Mouse (Mus musculus) cerebellum, adult 2 months (tissue): ENCODE data around the gene Chst3. TPM values are rescaled to one million over a fixed set of nuclear protein-coding genes. Genes with fewer than 3 reads are reported as not detected.
"Not testable (repeated sequence)": the region's sequence is repeated elsewhere in the genome, so short reads cannot be mapped to it uniquely, and the experiment has no call there.

Source experiments
- DNase-seq, 2 experiments: peaks; one replicate each; pipeline ENCODE4 v3.0.0; 2021
- H3K27ac ChIP-seq: fragments of 200-500 bp; 2 replicates; pipeline ENCODE4 v1.5.1; 2012; ENCODE audit warnings: low read length, control low read depth, inconsistent platforms; ENCODE audit not compliant: insufficient read depth
- H3K27me3 ChIP-seq: fragments of 200-500 bp; 2 replicates; pipeline ENCODE4 v1.6.1; 2012; ENCODE audit warnings: inconsistent platforms, mild to moderate bottlenecking, low read length, moderate library complexity; ENCODE audit not compliant: control insufficient read depth, insufficient read depth
- H3K4me1 ChIP-seq: fragments of 200-500 bp; 2 replicates; pipeline ENCODE4 v1.6.1; 2011; ENCODE audit warnings: low read length; ENCODE audit not compliant: control insufficient read depth, insufficient read depth
- H3K4me3 ChIP-seq: fragments of 200-500 bp; replicated peaks from 2 replicates; pipeline ENCODE3; 2011; ENCODE audit warnings: mild to moderate bottlenecking, low read depth, low read length, control low read depth; ENCODE audit not compliant: insufficient read depth
- CTCF ChIP-seq: fragments of 200-500 bp; IDR thresholded peaks from 2 replicates; pipeline ENCODE4 v1.5.1; 2011; ENCODE audit warnings: low read depth, mild to moderate bottlenecking, control low read depth, low read length, moderate library complexity, borderline replicate concordance; ENCODE audit not compliant: insufficient read depth
- POLR2A ChIP-seq: fragments of 200-500 bp; IDR thresholded peaks from 2 replicates; pipeline ENCODE4 v1.6.1; 2011; ENCODE audit warnings: low read length, control low read depth, borderline replicate concordance; ENCODE audit not compliant: insufficient read depth
- WGBS: fragments of 180-500 bp; shearing (Covaris S2); methylation state at CpG from one replicate; pipeline ENCODE4 v1.1.7; 2018; 5-methylcytosine and 5-hydroxymethylcytosine counted together
- polyA plus RNA-seq: library from polyadenylated mRNA; depleted of rRNA; stranded (reverse); fragments of >200 nt; gene quantifications from 2 replicates; pipeline ENCODE4 v1.2.3, GENCODE M21; 2012

Chst3 gene
- polyA plus RNA-seq, 1 experiment: 2.2 TPM

- H3K4me1 ChIP-seq: no peaks in the 10 kb centered on the region
- no peaks in the 10 kb centered on the region for H3K27me3 ChIP-seq
- no peak overlapping the region for H3K27ac ChIP-seq
- no peak for TF ChIP-seq CTCF
- no peak for TF ChIP-seq POLR2A
- 91% methylated on average over 5 of the region's 5 CpGs for WGBS
- DNase-seq: no peak
- no peak overlapping the region for H3K4me3 ChIP-seq
Observed at GRCm38 (mm10) chr10:60260557-60261294, 41.7 kb upstream of the Chst3 start.

DNA sequence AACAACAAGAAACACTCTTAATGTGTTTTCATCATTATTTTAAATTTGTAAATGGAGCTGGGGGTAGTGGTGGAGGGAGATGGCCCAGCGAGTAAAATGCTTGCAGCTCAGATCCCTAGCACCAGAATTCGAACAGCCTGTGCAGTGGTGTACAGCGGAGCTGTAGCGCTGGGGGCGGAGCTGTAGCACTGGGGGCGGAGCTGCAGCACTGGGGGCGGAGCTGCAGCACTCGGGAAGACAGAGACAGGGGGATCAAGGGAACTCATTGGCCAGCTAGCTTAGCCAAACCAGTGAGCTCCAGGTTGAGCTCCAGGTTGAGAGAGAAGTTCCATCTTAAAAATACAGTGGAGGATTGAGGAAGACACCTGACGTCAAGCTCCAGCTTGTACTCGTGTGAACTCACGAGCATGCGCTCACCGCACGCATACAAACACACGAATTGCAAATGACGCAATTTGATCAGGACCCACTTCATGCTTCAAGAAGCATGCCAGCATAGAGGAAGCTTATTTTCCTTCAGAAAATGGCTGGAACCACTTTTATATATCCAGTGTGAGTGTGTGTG, 38.3 kb upstream of the Chst3 start:
- Histone ChIP-seq H3K27me3 (no peaks in the 10 kb centered on the region), H3K4me1 (no peaks in the 10 kb centered on the region), H3K4me3 (no peak overlapping the region), H3K27ac (no peak overlapping the region)
- DNase-seq: no peak
- TF ChIP-seq CTCF (no peak), POLR2A (no peak)
- 65% methylated on average over 16 of the region's 16 CpGs for WGBS

DNA sequence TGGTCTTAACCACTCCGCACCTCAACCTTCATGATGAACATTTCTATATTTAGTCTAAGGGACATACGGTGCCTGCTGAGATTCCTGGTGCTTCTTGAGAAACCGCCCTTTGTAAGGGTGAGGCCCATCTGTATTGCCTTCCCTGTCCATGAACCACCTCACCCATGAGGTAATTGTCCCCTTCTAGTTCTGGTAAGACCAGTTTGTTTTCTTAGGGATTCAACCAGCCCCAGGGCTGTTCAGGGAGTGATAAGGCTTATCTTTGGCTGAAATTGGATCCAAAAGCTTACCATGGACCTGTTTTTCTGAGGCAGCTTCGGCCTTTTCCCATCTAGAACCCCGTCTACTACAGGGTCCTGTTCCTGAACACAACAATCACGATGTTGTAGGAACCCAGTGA, 37.0 kb upstream of the Chst3 start:
- TF ChIP-seq CTCF (no peak), POLR2A (no peak)
- Histone ChIP-seq H3K27ac (no peak overlapping the region), H3K27me3 (no peaks in the 10 kb centered on the region), H3K4me1 (no peaks in the 10 kb centered on the region), H3K4me3 (no peak overlapping the region)
- DNase-seq: no peak
- WGBS: 89% methylated on average over 6 of the region's 6 CpGs

DNA sequence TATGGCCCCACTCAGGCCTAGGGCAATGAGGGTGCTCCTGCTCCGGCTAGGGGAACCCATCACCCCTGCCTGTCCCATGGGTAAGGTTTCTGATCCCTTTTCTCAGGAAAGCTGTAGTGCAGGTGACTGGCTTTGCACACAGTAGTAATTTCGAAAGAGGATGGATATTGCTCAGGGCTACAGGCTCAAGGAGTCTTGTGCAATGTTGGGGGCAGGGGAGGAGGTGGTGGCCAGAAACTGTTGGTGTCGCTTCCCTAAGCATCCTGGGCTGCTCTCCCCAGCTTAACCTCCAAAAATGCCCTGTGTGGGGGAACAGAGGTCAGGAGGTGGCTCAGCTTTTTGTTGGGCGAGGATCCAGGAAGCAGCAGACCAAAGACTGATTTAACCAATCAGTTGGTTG, 33.5 kb upstream of the Chst3 start:
- TF ChIP-seq CTCF: no peak
- TF ChIP-seq POLR2A: no peak
- no peaks in the 10 kb centered on the region for H3K4me1 ChIP-seq
- no peak for DNase-seq
- WGBS: 89% methylated on average over 4 of the region's 4 CpGs
- no peak overlapping the region for H3K27ac ChIP-seq
- no peaks in the 10 kb centered on the region for H3K27me3 ChIP-seq
- H3K4me3 ChIP-seq: no peak overlapping the region

DNA sequence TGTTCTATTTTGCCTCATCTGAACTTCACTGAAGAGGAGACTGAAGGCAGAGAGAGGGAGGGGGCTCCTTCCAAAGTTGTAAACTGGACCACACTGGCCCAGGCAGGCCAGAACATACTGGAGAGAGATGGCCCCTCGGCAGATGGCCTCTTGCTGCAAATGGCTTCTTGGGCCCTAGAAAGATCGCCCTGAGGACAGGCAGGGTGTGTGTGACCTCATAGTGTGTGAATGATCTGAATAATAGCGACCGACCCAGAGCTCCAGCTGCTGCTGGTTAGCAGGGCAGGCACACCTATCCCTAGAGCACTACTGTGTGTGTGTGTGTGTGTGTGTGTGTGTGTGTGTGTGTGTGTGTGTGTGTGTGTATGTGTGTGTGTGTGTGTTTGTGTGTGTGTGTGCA, 33.1 kb upstream of the Chst3 start:
- Histone ChIP-seq H3K27ac (no peak overlapping the region), H3K27me3 (no peaks in the 10 kb centered on the region), H3K4me1 (no peaks in the 10 kb centered on the region), H3K4me3 (no peak overlapping the region)
- TF ChIP-seq POLR2A (no peak), CTCF (no peak)
- no peak for DNase-seq
- WGBS: 73% methylated on average over 4 of the region's 4 CpGs

DNA sequence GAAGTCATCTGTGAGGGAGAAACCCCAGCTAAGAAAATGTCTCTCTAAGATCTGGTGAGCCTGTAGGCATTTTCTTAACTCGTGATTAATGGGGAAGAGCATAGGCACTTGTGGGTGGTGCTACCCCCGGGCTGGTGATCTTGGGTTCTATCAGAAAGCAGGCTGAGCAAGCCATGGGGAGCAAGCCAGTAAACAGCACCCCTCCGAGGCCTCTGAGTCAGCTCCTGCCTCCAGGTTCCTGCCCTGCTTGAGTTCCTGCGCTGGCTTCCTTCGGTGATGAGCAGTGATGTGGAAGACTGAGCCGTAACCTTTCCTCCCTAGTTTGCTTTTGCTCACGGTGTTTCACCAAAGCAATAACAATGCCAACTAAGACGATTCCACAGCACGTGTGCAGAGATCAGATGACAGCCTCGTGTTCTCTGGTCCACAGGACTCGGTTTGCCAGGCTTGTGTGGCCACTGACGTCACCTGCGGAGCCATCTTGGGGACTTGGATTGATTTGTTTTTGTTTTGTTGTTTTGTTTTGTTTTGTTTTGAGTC, 31.4 kb upstream of the Chst3 start:
- no peak overlapping the region for H3K27ac ChIP-seq
- no peaks in the 10 kb centered on the region for H3K4me1 ChIP-seq
- 70% methylated on average over 13 of the region's 13 CpGs for WGBS
- H3K4me3 ChIP-seq: no peak overlapping the region
- no peak for TF ChIP-seq CTCF
- no peak for TF ChIP-seq POLR2A
- H3K27me3 ChIP-seq: no peaks in the 10 kb centered on the region
- DNase-seq: no peak

GRCm38 (mm10) chr10:60248345-60248744, 29.3 kb upstream of the Chst3 start:
- DNase-seq, H3K27me3 ChIP-seq, H3K4me3 ChIP-seq, H3K27ac ChIP-seq, H3K4me1 ChIP-seq: not testable (repeated sequence)
- 89% methylated on average over 3 of the region's 3 CpGs for WGBS

GRCm38 (mm10) chr10:60246519-60246918, 27.5 kb upstream of the Chst3 start:
- Histone ChIP-seq H3K4me1 (no peaks in the 10 kb centered on the region), H3K4me3 (no peak overlapping the region), H3K27me3 (no peaks in the 10 kb centered on the region), H3K27ac (no peak overlapping the region)
- TF ChIP-seq CTCF (peak; percentile 56; the same call in 1 of the 2 replicates), POLR2A (no peak)
- peak; percentile 32 to 51 for DNase-seq
- WGBS: 51% methylated on average over 5 of the region's 5 CpGs
